Mouse (Mus musculus): ENCODE results near the gene Deaf1. TPM values are rescaled to one million over a fixed set of nuclear protein-coding genes. Genes with fewer than 3 reads are reported as not detected.

The Deaf1 gene
- 73.5 and 82.0 TPM in 2 replicates for polyA plus RNA-seq (2015; fragmentation: Nextera tagmentation; extraction: Ambion mirVana)

DNA sequence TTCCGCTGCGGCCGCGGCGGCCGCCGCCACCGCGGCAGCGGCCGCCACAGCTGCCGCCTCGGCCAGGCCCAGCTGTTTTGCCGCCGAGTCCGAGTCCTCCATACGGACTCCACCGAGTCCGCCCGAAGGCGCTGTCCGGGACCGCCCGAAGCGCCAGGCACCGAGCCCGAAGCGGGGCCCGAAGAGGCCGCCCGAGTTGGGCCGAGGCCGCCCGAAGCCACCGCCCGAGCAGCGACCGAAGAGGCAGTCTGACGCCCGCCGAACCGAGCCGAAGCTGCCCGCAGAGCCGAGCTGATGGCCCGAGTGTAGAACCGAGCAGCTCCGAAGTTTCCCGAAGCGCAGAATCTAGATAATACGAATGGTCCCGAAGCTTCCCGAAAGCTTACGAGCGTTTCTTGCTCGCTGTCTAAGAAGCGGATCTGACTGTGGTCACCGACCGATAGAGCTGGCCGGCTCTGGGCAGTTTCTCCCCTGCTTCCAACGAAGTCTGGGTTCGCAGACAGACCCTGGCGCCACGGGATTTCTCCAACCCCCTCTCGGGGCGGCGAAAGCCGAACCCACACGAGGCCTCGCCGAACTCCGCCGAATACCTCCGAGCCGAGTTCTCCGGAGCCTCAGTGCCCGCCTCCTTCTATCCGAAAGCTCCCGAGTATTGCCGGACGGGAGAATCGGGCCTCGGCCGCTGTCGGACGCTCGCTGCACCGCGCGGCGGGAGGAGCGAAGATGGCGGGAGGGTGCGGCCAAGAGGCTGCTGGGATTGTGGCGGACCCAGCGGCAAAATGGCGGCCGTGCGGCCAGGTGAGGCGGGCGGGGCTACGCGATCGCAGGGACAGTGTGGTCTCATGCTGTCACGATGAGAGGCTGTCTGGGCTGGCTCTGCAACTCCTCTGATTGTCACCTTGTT, at the start of gene Deaf1, which contains the start of gene Tmem80:
Gene Deaf1, minus strand, starts transcription at position 222 of the 904 bp plus-strand sequence.
Gene Tmem80, plus strand, starts transcription at position 271 of the 904 bp plus-strand sequence.
- H3K4me3 ChIP-seq (replicated peaks) = peak within 1 kb of the TSS; percentile 65
- under 1% methylated on average over 104 of the region's 105 CpGs for WGBS
- no peaks in the 10 kb centered on the region for H3K9me3 ChIP-seq (replicated peaks)
- ATAC-seq (ENCODE audit: insufficient number of reproducible peaks, low FRiP score, low TSS enrichment, low read depth) = peak; percentile 97
- peaks cover 29% of the 10 kb centered on the region for H3K4me1 ChIP-seq
- H3K36me3 ChIP-seq = peaks cover 16% of the 10 kb centered on the region
- peak within 1 kb of the TSS; percentile 87 for H3K4me2 ChIP-seq (replicated peaks)
- H3K27ac ChIP-seq (replicated peaks) = peak within 1 kb of the TSS; percentile 99
- no peaks in the 10 kb centered on the region for H3K27me3 ChIP-seq
- H3K9ac ChIP-seq = peak within 1 kb of the TSS; percentile 87

- H3K4me2 ChIP-seq (replicated peaks) = no peak overlapping the region
- ATAC-seq (ENCODE audit: insufficient number of reproducible peaks, low FRiP score, low TSS enrichment, low read depth) = no peak
- no peaks in the 10 kb centered on the region for H3K27me3 ChIP-seq
- no peak overlapping the region for H3K27ac ChIP-seq (replicated peaks)
- H3K4me1 ChIP-seq = no peaks in the 10 kb centered on the region
- no peaks in the 10 kb centered on the region for H3K9me3 ChIP-seq (replicated peaks)
- no peaks in the 10 kb centered on the region for H3K36me3 ChIP-seq
- H3K4me3 ChIP-seq (replicated peaks) = no peak overlapping the region
- no peak overlapping the region for H3K9ac ChIP-seq
These were observed 46.9 kb upstream of the Deaf1 start for GRCm38 (mm10) chr7:141374399-141374798.

- no peaks in the 10 kb centered on the region for H3K27me3 ChIP-seq
- WGBS = 78% methylated on average over 6 of the region's 6 CpGs
These were observed 46.1 kb upstream of the Deaf1 start for GRCm38 (mm10) chr7:141373611-141374010.

GRCm38 (mm10) chr7:141371942-141372595, 44.6 kb upstream of the Deaf1 start:
- Histone ChIP-seq H3K9me3 (replicated peaks) (no peaks in the 10 kb centered on the region), H3K4me2 (replicated peaks) (no peak overlapping the region), H3K36me3 (no peaks in the 10 kb centered on the region), H3K27ac (replicated peaks) (no peak overlapping the region), H3K4me1 (no peaks in the 10 kb centered on the region), H3K4me3 (replicated peaks) (no peak overlapping the region), H3K9ac (no peak overlapping the region), H3K27me3 (no peaks in the 10 kb centered on the region)
- 47% methylated on average over 6 of the region's 6 CpGs for WGBS
- no peak for ATAC-seq (ENCODE audit: insufficient number of reproducible peaks, low FRiP score, low TSS enrichment, low read depth)

More at GRCm38 (mm10) chr7:141373611-141374010, 46.1 kb upstream of the Deaf1 start:
- Histone ChIP-seq H3K9ac (no peak overlapping the region), H3K27ac (replicated peaks) (no peak overlapping the region), H3K4me1 (no peaks in the 10 kb centered on the region), H3K4me2 (replicated peaks) (no peak overlapping the region), H3K36me3 (no peaks in the 10 kb centered on the region), H3K4me3 (replicated peaks) (no peak overlapping the region), H3K9me3 (replicated peaks) (no peaks in the 10 kb centered on the region)
- no peak; the same call in 1 of the 2 replicates for ATAC-seq (ENCODE audit: insufficient number of reproducible peaks, low FRiP score, low TSS enrichment, low read depth)

DNA sequence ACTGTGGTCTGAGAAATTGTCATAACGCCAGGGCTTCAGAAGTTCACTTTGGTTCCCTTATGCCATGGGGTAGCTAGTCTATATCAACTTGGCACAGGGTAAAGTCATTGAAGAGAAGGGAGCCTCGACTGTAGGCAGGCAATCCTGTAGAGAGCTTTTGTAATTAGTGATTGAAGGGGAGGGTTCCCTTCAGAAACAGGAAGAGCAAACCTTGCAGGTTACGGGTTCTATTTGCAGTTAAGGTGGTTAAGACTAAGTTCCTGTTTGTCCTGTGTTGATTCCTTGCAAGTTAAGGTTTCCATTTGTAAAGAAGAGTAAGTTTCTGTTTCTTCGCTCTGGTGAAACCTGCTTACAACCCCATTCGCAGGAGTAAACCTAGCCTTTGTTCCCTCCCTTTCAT, 42.4 kb upstream of the Deaf1 start:
- whole genome bisulfite sequencing = 70% methylated on average over 5 of the region's 5 CpGs
- no peak overlapping the region for H3K4me2 ChIP-seq (replicated peaks)
- no peak overlapping the region for H3K9ac ChIP-seq
- ATAC-seq (ENCODE audit: insufficient number of reproducible peaks, low FRiP score, low TSS enrichment, low read depth) = no peak
- H3K27me3 ChIP-seq = no peaks in the 10 kb centered on the region
- H3K36me3 ChIP-seq = no peaks in the 10 kb centered on the region
- no peaks in the 10 kb centered on the region for H3K9me3 ChIP-seq (replicated peaks)
- H3K27ac ChIP-seq (replicated peaks) = no peak overlapping the region
- no peaks in the 10 kb centered on the region for H3K4me1 ChIP-seq
- no peak overlapping the region for H3K4me3 ChIP-seq (replicated peaks)

GRCm38 (mm10) chr7:141367358-141367757, 39.9 kb upstream of the Deaf1 start:
- H3K4me2 ChIP-seq (replicated peaks) = no peak overlapping the region
- ATAC-seq (ENCODE audit: insufficient number of reproducible peaks, low FRiP score, low TSS enrichment, low read depth) = no peak
- WGBS = 74% methylated on average over 4 of the region's 4 CpGs

GRCm38 (mm10) chr7:141365049-141365445, 37.6 kb upstream of the Deaf1 start:
- H3K9ac ChIP-seq = no peak overlapping the region
- H3K36me3 ChIP-seq = no peaks in the 10 kb centered on the region
- 0 out of 2 replicates have a peak, but pooled peaks cover 8% of the 10 kb centered on the region for H3K4me1 ChIP-seq
- whole genome bisulfite sequencing = 46% methylated on average over 3 of the region's 3 CpGs
- no peak overlapping the region for H3K27ac ChIP-seq (replicated peaks)
- no peak for ATAC-seq (ENCODE audit: insufficient number of reproducible peaks, low FRiP score, low TSS enrichment, low read depth)
- H3K9me3 ChIP-seq (replicated peaks) = no peaks in the 10 kb centered on the region
- H3K4me2 ChIP-seq (replicated peaks) = no peak overlapping the region
- H3K4me3 ChIP-seq (replicated peaks) = no peak overlapping the region
- H3K27me3 ChIP-seq = peaks cover 25% of the 10 kb centered on the region

More at GRCm38 (mm10) chr7:141367358-141367757, 39.9 kb upstream of the Deaf1 start:
- Histone ChIP-seq H3K36me3 (no peaks in the 10 kb centered on the region), H3K27ac (replicated peaks) (no peak overlapping the region), H3K4me1 (no peaks in the 10 kb centered on the region), H3K4me3 (replicated peaks) (no peak overlapping the region), H3K9ac (no peak overlapping the region), H3K9me3 (replicated peaks) (no peaks in the 10 kb centered on the region), H3K27me3 (peaks cover 2% of the 10 kb centered on the region; the same call in 1 of the 2 replicates)

- Histone ChIP-seq H3K4me1 (0 out of 2 replicates have a peak, but pooled peaks cover 8% of the 10 kb centered on the region), H3K4me2 (replicated peaks) (no peak overlapping the region), H3K9me3 (replicated peaks) (no peaks in the 10 kb centered on the region), H3K27ac (replicated peaks) (no peak overlapping the region), H3K36me3 (no peaks in the 10 kb centered on the region), H3K9ac (no peak overlapping the region), H3K4me3 (replicated peaks) (no peak overlapping the region), H3K27me3 (peaks cover 25% of the 10 kb centered on the region)
- no peak for ATAC-seq (ENCODE audit: insufficient number of reproducible peaks, low FRiP score, low TSS enrichment, low read depth)
- WGBS = 74% methylated on average over 5 of the region's 5 CpGs
These were observed 37.0 kb upstream of the Deaf1 start for GRCm38 (mm10) chr7:141364349-141365048.

DNA sequence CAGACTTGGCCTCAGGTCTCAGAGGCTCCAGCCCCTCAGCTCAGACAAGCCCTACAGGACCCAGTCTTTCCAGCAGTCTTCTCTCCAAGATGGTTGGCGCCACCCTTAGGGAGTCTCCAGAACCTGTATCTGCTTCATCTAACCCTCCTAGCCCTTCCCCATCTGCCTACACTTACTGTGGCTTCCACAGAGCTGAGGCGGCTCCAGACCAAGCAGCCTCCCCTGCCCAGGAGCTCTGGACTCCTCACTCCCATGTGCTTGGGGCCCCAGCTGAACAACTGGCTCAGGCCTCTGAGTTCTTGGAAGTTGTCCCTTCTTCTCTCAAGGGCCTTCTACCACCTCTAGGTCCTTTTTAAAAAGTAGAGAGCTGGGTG, 36.2 kb upstream of the Deaf1 start:
- Histone ChIP-seq H3K4me2 (replicated peaks) (no peak overlapping the region), H3K4me1 (0 out of 2 replicates have a peak, but pooled peaks cover 8% of the 10 kb centered on the region), H3K27ac (replicated peaks) (no peak overlapping the region), H3K9ac (no peak overlapping the region), H3K9me3 (replicated peaks) (no peaks in the 10 kb centered on the region), H3K36me3 (no peaks in the 10 kb centered on the region), H3K27me3 (peaks cover 25% of the 10 kb centered on the region), H3K4me3 (replicated peaks) (no peak overlapping the region)
- 52% methylated on average over 2 of the region's 2 CpGs for WGBS
- ATAC-seq (ENCODE audit: insufficient number of reproducible peaks, low FRiP score, low TSS enrichment, low read depth) = 0 out of 2 replicates have a peak, but pooled peaks have one; percentile 3

DNA sequence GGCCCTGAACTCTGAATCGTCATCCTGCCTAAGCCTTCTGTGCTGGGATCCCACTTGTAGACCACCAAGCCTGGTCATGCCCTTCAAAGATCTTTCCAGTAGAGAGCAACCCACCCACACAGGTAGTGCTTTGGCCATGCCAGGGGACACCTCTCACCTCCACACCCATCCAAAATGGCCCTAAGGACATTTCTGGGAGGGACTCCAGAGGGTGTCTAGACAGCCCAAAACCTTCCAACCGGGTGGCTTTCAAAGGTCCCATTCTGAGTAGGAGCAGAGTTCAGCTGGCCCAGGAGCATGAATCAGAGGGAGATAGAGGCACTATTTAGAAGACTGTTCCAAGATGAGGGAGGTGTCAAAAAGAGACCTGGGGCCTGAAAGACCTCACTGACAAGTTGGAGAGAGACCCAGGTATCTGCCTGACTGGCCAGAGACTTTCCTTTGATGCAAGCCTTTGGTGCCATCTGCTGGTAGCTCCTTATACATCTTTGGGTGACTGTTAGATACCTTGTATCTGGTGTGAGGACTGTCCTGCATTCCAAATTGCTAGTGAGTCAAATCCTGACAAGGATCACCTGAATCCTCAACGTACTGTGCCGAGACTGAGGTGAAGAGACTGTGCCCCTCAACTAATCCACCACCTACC, 35.7 kb upstream of the Deaf1 start:
- no peaks in the 10 kb centered on the region for H3K9me3 ChIP-seq (replicated peaks)
- H3K4me2 ChIP-seq (replicated peaks) = no peak overlapping the region
- 0 out of 2 replicates have a peak, but pooled peaks have one; percentile 25 for ATAC-seq (ENCODE audit: insufficient number of reproducible peaks, low FRiP score, low TSS enrichment, low read depth)
- no peak overlapping the region for H3K4me3 ChIP-seq (replicated peaks)
- 0 out of 2 replicates have a peak, but pooled peaks cover 8% of the 10 kb centered on the region for H3K4me1 ChIP-seq
- no peaks in the 10 kb centered on the region for H3K36me3 ChIP-seq
- no peak overlapping the region for H3K27ac ChIP-seq (replicated peaks)
- no peak overlapping the region for H3K9ac ChIP-seq
- 51% methylated on average over 4 of the region's 4 CpGs for WGBS
- peaks cover 25% of the 10 kb centered on the region for H3K27me3 ChIP-seq

Measured in embryonic facial prominence, embryonic 15.5 days (tissue).